Comparison of ENCODE assay signal across 24 mouse cellular contexts in genomic region chr2:165759421-165759985, GRCm38 (mm10).
DNase-seq lines count a peak whose midpoint lies in the region; ATAC-seq and TF ChIP-seq lines count a peak whose summit lies in the region.
"Had no signal": no experiment of that assay in that cellular context is flagged by ENCODE, and none has a peak within 500 bp of the region (broad histone marks: within the 10 kb centered on the region; RNA-seq: fewer than 3 reads in every experiment).

No protein-coding gene starts in this region.

- H3K4me2 ChIP-seq in forebrain, postnatal 0 days (ENCODE audit: low read depth), result no peak overlapping the region
- peak overlapping the region; percentile 19 for H3K4me2 ChIP-seq in kidney, embryonic 15.5 days
- H3K4me2 ChIP-seq: forebrain, embryonic 15.5 days; heart, embryonic 12.5 days; liver, embryonic 12.5 days; lung, embryonic 14.5 days; midbrain, embryonic 12.5 days had no signal

- H3K4me1 ChIP-seq in forebrain, embryonic 10.5 days, result peaks cover 29% of the 10 kb centered on the region
- H3K4me1 ChIP-seq in forebrain, postnatal 0 days (ENCODE audit: insufficient read depth), result 0 out of 2 replicates have a peak, but pooled peaks cover 5% of the 10 kb centered on the region
- H3K4me1 ChIP-seq in kidney, embryonic 15.5 days, result peaks cover 25% of the 10 kb centered on the region
- peaks cover 7% of the 10 kb centered on the region; the same call in 1 of the 2 replicates for H3K4me1 ChIP-seq in limb, embryonic 10.5 days
- H3K4me1 ChIP-seq: liver, embryonic 12.5 days had no signal

- peaks cover 22% of the 10 kb centered on the region for H3K36me3 ChIP-seq in forebrain, embryonic 10.5 days (replicated peaks)
- H3K36me3 ChIP-seq in forebrain, postnatal 0 days (ENCODE audit: insufficient read depth), result no peaks in the 10 kb centered on the region
- H3K36me3 ChIP-seq in kidney, embryonic 15.5 days, result no peaks in the 10 kb centered on the region
- H3K36me3 ChIP-seq in limb, embryonic 10.5 days, result no peaks in the 10 kb centered on the region
- H3K36me3 ChIP-seq: forebrain, embryonic 15.5 days; heart, embryonic 12.5 days; liver, embryonic 12.5 days; midbrain, embryonic 12.5 days had no signal

- DNase-seq in forebrain, embryonic 10.5 days (ENCODE audit: extremely low spot score, low spot score), result no peak
- DNase-seq in forebrain, postnatal 0 days, result no peak
- no peak for DNase-seq in kidney, adult 11 months
- DNase-seq in Patski (ENCODE audit: low read depth, low spot score), result peak; percentile 97
- no peak for DNase-seq in limb, embryonic 10.5 days (ENCODE audit: low spot score)
- no peak for DNase-seq in heart, adult 9 months (ENCODE audit: low spot score in 2 of 2)
- DNase-seq in thymus, postnatal 14 days, result no peak
- DNase-seq: adrenal gland, postnatal 10 days; cerebellum, adult 9-11 months; heart, postnatal 14 days; kidney, adult 18-20 months; layer of hippocampus, postnatal 36 days; lung, embryonic 14.5 days; lung, postnatal 36 days; right cerebral cortex, postnatal 4 days had no signal

- no peak overlapping the region for H3K4me3 ChIP-seq in forebrain, embryonic 10.5 days
- no peak overlapping the region for H3K4me3 ChIP-seq in forebrain, postnatal 0 days (ENCODE audit: low read depth, low read length)
- no peak overlapping the region for H3K4me3 ChIP-seq in kidney, embryonic 15.5 days (replicated peaks)
- no peak overlapping the region for H3K4me3 ChIP-seq in limb, embryonic 10.5 days
- H3K4me3 ChIP-seq: forebrain, embryonic 15.5 days; heart, embryonic 12.5 days; layer of hippocampus, adult 2 months; liver, embryonic 12.5 days; midbrain, embryonic 12.5 days had no signal

- H3K9me3 ChIP-seq in forebrain, embryonic 10.5 days, result no peaks in the 10 kb centered on the region
- H3K9me3 ChIP-seq in forebrain, postnatal 0 days (ENCODE audit: low read length), result no peaks in the 10 kb centered on the region
- no peaks in the 10 kb centered on the region for H3K9me3 ChIP-seq in kidney, embryonic 15.5 days (replicated peaks)
- H3K9me3 ChIP-seq in limb, embryonic 10.5 days (replicated peaks), result no peaks in the 10 kb centered on the region
- H3K9me3 ChIP-seq: forebrain, embryonic 15.5 days; heart, embryonic 12.5 days; liver, embryonic 12.5 days; midbrain, embryonic 12.5 days had no signal

- no peak for ATAC-seq in forebrain, postnatal 0 days
- peak; percentile 90 for ATAC-seq in kidney, embryonic 15.5 days (replicated peaks; ENCODE audit: low FRiP score)
- ATAC-seq in Patski, result peak; percentile 91
- ATAC-seq: activated CD4-positive, CD25-positive, alpha-beta regulatory T cell, adult 4 months; CD4-positive, CD25-positive, alpha-beta regulatory T cell, adult 4 months; forebrain, embryonic 15.5 days; liver, embryonic 12.5 days had no signal

- in situ Hi-C loops in Patski (cut with MboI; ENCODE audit: low pct_unique_long_range_greater_than_20kb), result no loop called here

- CTCF ChIA-PET in Patski (lab: Charles Lee), result interaction anchor here (1.3 kb wide), 1 partner anchor 9 kb away, joined by 4 read pairs; no protein-coding TSS in a partner anchor

- no peak overlapping the region for H3K9ac ChIP-seq in forebrain, postnatal 0 days
- no peak overlapping the region for H3K9ac ChIP-seq in kidney, embryonic 15.5 days
- H3K9ac ChIP-seq: forebrain, embryonic 15.5 days; heart, embryonic 12.5 days; liver, embryonic 12.5 days; lung, embryonic 14.5 days; midbrain, embryonic 12.5 days had no signal

- no peaks in the 10 kb centered on the region for H3K27me3 ChIP-seq in forebrain, embryonic 10.5 days (ENCODE audit: poor library complexity, severe bottlenecking)
- H3K27me3 ChIP-seq in forebrain, postnatal 0 days (ENCODE audit: insufficient read depth, low read length), result no peaks in the 10 kb centered on the region
- no peaks in the 10 kb centered on the region for H3K27me3 ChIP-seq in kidney, embryonic 15.5 days
- H3K27me3 ChIP-seq in Patski, result no peaks in the 10 kb centered on the region
- H3K27me3 ChIP-seq in limb, embryonic 10.5 days (ENCODE audit: low read depth, poor library complexity, severe bottlenecking), result no peaks in the 10 kb centered on the region
- H3K27me3 ChIP-seq: forebrain, embryonic 15.5 days; heart, embryonic 12.5 days; liver, embryonic 12.5 days had no signal

- WGBS in forebrain, embryonic 10.5 days, result 85% methylated on average over 13 of the region's 13 CpGs
- WGBS in forebrain, postnatal 0 days, result 87% methylated on average over 13 of the region's 13 CpGs
- 35% methylated on average over 13 of the region's 13 CpGs for WGBS in kidney, embryonic 15.5 days
- 85% methylated on average over 13 of the region's 13 CpGs for WGBS in limb, embryonic 10.5 days

- POLR2A ChIA-PET in Patski (lab: Charles Lee), result no interaction called here

- peak overlapping the region; percentile 66 for H3K27ac ChIP-seq in forebrain, embryonic 10.5 days
- H3K27ac ChIP-seq in forebrain, postnatal 0 days (ENCODE audit: low read depth, low read length), result no peak overlapping the region
- H3K27ac ChIP-seq in kidney, embryonic 15.5 days, result peak overlapping the region; percentile 89
- H3K27ac ChIP-seq in limb, embryonic 10.5 days, result 0 out of 2 replicates have a peak overlapping the region, but pooled peaks have one; percentile 21
- H3K27ac ChIP-seq: forebrain, embryonic 15.5 days; layer of hippocampus, adult 2 months; liver, embryonic 12.5 days; midbrain, embryonic 12.5 days; stomach, postnatal 0 days had no signal

- TF ChIP-seq CTCF in forebrain, postnatal 0 days (IDR thresholded peaks at IDR 0.05; ENCODE audit: low read depth), result no peak
- TF ChIP-seq CTCF in Patski (IDR thresholded peaks at IDR 0.05), result no peak
